In the genomic region with DNA sequence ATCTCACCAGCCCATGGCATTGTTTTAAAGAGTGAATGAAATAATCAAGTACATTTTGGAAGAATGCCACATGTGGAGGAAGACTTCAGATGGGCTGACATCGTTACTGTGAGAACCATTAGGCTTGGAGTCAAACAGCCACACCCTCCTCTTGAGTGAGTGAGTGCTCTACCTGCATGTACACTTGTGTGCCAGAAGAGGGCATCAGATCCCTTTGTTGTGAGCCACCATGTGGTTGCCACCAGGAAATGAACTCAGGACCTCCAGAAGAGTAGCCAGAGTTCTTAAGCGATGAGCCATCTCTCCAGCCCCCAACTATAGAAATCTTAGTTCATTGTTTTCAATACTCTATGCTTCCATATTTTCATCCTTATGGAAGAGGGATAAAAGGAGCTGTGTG, we compare ENCODE assay signal across 11 mouse cellular contexts. TPM values are rescaled to one million over a fixed set of nuclear protein-coding genes. Genes with fewer than 3 reads are reported as not detected.
DNase-seq lines count a peak whose midpoint lies in the region; ATAC-seq lines count a peak whose summit lies in the region.
"Had no signal": no experiment of that assay in that cellular context is flagged by ENCODE, and none has a peak within 500 bp of the region (broad histone marks: within the 10 kb centered on the region; RNA-seq: fewer than 3 reads in every experiment).

No protein-coding gene starts in this region.

- H3K4me2 ChIP-seq in hindbrain, embryonic 11.5 days (replicated peaks; ENCODE audit: low read depth, low read length): no peak overlapping the region
- H3K4me2 ChIP-seq in hindbrain, embryonic 13.5 days: no peak overlapping the region
- H3K4me2 ChIP-seq: limb, embryonic 15.5 days had no signal

- H3K36me3 ChIP-seq in hindbrain, embryonic 11.5 days (ENCODE audit: control insufficient read depth, insufficient read depth, low read length): no peaks in the 10 kb centered on the region
- no peaks in the 10 kb centered on the region for H3K36me3 ChIP-seq in hindbrain, embryonic 13.5 days
- no peaks in the 10 kb centered on the region for H3K36me3 ChIP-seq in limb, embryonic 10.5 days
- H3K36me3 ChIP-seq: limb, embryonic 15.5 days had no signal

- no peaks in the 10 kb centered on the region for H3K9me3 ChIP-seq in hindbrain, embryonic 11.5 days (ENCODE audit: control insufficient read depth, low read length)
- H3K9me3 ChIP-seq in hindbrain, embryonic 13.5 days: no peaks in the 10 kb centered on the region
- H3K9me3 ChIP-seq in limb, embryonic 10.5 days (replicated peaks): no peaks in the 10 kb centered on the region
- H3K9me3 ChIP-seq: limb, embryonic 15.5 days had no signal

- H3K4me1 ChIP-seq in hindbrain, embryonic 11.5 days (replicated peaks; ENCODE audit: control insufficient read depth, insufficient read depth, low read length): no peaks in the 10 kb centered on the region
- no peaks in the 10 kb centered on the region for H3K4me1 ChIP-seq in hindbrain, embryonic 13.5 days (replicated peaks)
- H3K4me1 ChIP-seq in limb, embryonic 10.5 days: no peaks in the 10 kb centered on the region
- H3K4me1 ChIP-seq: limb, embryonic 15.5 days had no signal

- H3K9ac ChIP-seq in hindbrain, embryonic 11.5 days (ENCODE audit: low read depth, low read length): no peak overlapping the region
- H3K9ac ChIP-seq in hindbrain, embryonic 13.5 days: no peak overlapping the region
- H3K9ac ChIP-seq: limb, embryonic 15.5 days had no signal

- H3K4me3 ChIP-seq in hindbrain, embryonic 11.5 days (ENCODE audit: low read depth, low read length): no peak overlapping the region
- H3K4me3 ChIP-seq in hindbrain, embryonic 13.5 days: no peak overlapping the region
- H3K4me3 ChIP-seq in limb, embryonic 10.5 days: no peak overlapping the region
- H3K4me3 ChIP-seq: limb, embryonic 15.5 days had no signal

- DNase-seq in hindbrain, embryonic 11.5 days (ENCODE audit: low spot score): peak; percentile 8
- DNase-seq in 3T3-L1 (ENCODE audit: low read depth, low spot score) (peak; percentile 53), ES-CJ7 (ENCODE audit: low read depth, low spot score) (peak; percentile 80)
- DNase-seq in ovary, postnatal 14 days (ENCODE audit: low spot score): no peak
- DNase-seq in urinary bladder, adult 18-20 months (ENCODE audit: low spot score in 2 of 2): no peak
- no peak for DNase-seq in limb, embryonic 10.5 days (ENCODE audit: low spot score)

- no peak for ATAC-seq in hindbrain, embryonic 11.5 days (ENCODE audit: low FRiP score)
- ATAC-seq in hindbrain, embryonic 13.5 days (ENCODE audit: low FRiP score): no peak
- peak; percentile 74; the same call in 1 of the 2 replicates for ATAC-seq in erythroblast, adult 5-6 weeks (replicated peaks; ENCODE audit: low FRiP score, poor library complexity, severe bottlenecking)

- no peak overlapping the region for H3K27ac ChIP-seq in hindbrain, embryonic 11.5 days (ENCODE audit: low read depth, low read length)
- H3K27ac ChIP-seq in hindbrain, embryonic 13.5 days: no peak overlapping the region
- no peak overlapping the region for H3K27ac ChIP-seq in limb, embryonic 10.5 days
- H3K27ac ChIP-seq: limb, embryonic 15.5 days had no signal

- WGBS in hindbrain, embryonic 11.5 days: 50% methylated on average over 2 of the region's 2 CpGs
- WGBS in hindbrain, embryonic 13.5 days: 57% methylated on average over 2 of the region's 2 CpGs
- 49% methylated on average over 2 of the region's 2 CpGs for WGBS in limb, embryonic 10.5 days

- no peaks in the 10 kb centered on the region for H3K27me3 ChIP-seq in hindbrain, embryonic 11.5 days (ENCODE audit: control insufficient read depth, insufficient read depth, low read length)
- no peaks in the 10 kb centered on the region for H3K27me3 ChIP-seq in hindbrain, embryonic 13.5 days
- no peaks in the 10 kb centered on the region for H3K27me3 ChIP-seq in limb, embryonic 10.5 days (ENCODE audit: low read depth, poor library complexity, severe bottlenecking)
- H3K27me3 ChIP-seq: limb, embryonic 15.5 days had no signal

RNA-seq across cellular contexts. Expression of gene Ceacam9, which starts 22.7 kb away (rescaled TPM):
- polyA plus RNA-seq in hindbrain, embryonic 11.5 days (2014; fragmentation: Nextera tagmentation; extraction: Ambion mirVana): not detected in 2 replicates
- polyA plus RNA-seq in hindbrain, embryonic 13.5 days (2015; fragmentation: Nextera tagmentation; extraction: Ambion mirVana): not detected in 2 replicates
- total RNA-seq in erythroblast, adult 5-6 weeks (2015; ENCODE audit: low replicate concordance): not detected in 2 replicates
- total RNA-seq in erythroblast, adult 5-6 weeks (2017; ENCODE audit: low replicate concordance): not detected in 2 replicates
- polyA plus RNA-seq in limb, embryonic 10.5 days (2016; fragmentation: Nextera tagmentation; extraction: Ambion mirVana): not detected in 2 replicates
- polyA plus RNA-seq: forebrain, embryonic 11.5 days; limb, embryonic 15.5 days had no signal

RNA-seq across cellular contexts. Expression of gene Ceacam15, which starts 23.5 kb away (rescaled TPM):
- polyA plus RNA-seq in hindbrain, embryonic 11.5 days (2014; fragmentation: Nextera tagmentation; extraction: Ambion mirVana): not detected in 2 replicates
- not detected in 2 replicates for polyA plus RNA-seq in hindbrain, embryonic 13.5 days (2015; fragmentation: Nextera tagmentation; extraction: Ambion mirVana)
- not detected in 2 replicates for total RNA-seq in erythroblast, adult 5-6 weeks (2015; ENCODE audit: low replicate concordance)
- 0.56 TPM in 1 of 2 replicates, not detected in the other for total RNA-seq in erythroblast, adult 5-6 weeks (2017; ENCODE audit: low replicate concordance)
- polyA plus RNA-seq in limb, embryonic 10.5 days (2016; fragmentation: Nextera tagmentation; extraction: Ambion mirVana): not detected in 2 replicates
- polyA plus RNA-seq: forebrain, embryonic 11.5 days; limb, embryonic 15.5 days; neural tube, embryonic 14.5 days had no signal

RNA-seq across cellular contexts. Expression of gene Ap2s1, which starts 39.2 kb away (rescaled TPM):
- polyA plus RNA-seq in hindbrain, embryonic 11.5 days (2014; fragmentation: Nextera tagmentation; extraction: Ambion mirVana): 298 and 307 TPM in 2 replicates
- polyA plus RNA-seq in hindbrain, embryonic 13.5 days (2015; fragmentation: Nextera tagmentation; extraction: Ambion mirVana): 381 and 383 TPM in 2 replicates
- 46.5 and 57.5 TPM in 2 replicates for total RNA-seq in erythroblast, adult 5-6 weeks (2015; ENCODE audit: low replicate concordance)
- 19.8 and 25.9 TPM in 2 replicates for total RNA-seq in erythroblast, adult 5-6 weeks (2017; ENCODE audit: low replicate concordance)
- polyA plus RNA-seq in limb, embryonic 10.5 days (2016; fragmentation: Nextera tagmentation; extraction: Ambion mirVana): 250 and 252 TPM in 2 replicates

Comparison
In these comparisons a context has a peak if more than half of its experiments do, and no peak if none do; other contexts are left out.
1. DNase-seq: peak in hindbrain, embryonic 11.5 days (single experiment), 3T3-L1 (single experiment) and ES-CJ7 (single experiment); none in ovary, postnatal 14 days (single experiment), urinary bladder, adult 18-20 months (0 of 2) and limb, embryonic 10.5 days (single experiment).